Mouse (Mus musculus): ENCODE data around the gene Pik3ap1. TPM values are rescaled to one million over a fixed set of nuclear protein-coding genes. Genes with fewer than 3 reads are reported as not detected.

Pik3ap1 gene
- total and polyA plus RNA-seq, 3 experiments: 0.12 to 0.40 TPM; not detected in 1

DNA sequence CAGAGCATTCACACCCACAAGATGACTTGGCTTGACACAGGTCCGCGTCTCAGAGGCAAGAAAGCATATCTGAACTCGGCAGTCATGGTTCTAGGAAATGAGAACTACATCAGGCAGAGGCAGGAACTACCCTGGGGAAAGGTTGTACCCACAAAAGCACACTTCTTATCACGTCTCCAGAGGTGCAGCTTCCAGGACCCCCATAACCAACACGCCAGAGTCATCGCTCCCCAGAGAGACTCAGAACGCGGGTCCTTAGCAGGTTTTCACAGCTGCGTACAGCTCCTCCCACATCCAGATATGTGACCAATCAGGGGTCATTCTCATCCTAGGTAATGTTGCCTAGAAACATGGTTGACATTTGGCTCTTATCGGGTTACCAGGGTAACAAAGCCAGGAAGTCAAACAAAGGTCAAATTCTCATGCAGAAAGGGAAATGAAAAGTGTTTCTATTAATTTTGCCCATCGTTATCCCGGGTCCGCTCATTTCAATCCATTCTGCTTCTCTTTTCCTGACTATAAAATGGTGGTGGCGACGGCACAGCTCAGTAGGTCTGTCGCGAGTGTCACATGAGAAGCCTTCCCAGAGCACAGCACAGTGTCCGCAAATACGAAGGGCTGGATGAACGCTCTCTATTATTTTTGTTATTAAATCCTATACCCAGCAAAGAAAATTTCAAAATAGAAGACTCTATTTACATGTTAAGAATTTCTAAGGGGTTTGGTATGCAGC is 73.8 kb downstream of the Pik3ap1 start (continued):
- TF ChIP-seq NRF1 (IDR thresholded peaks at IDR 0.05; ENCODE audit: insufficient read depth, low read depth, low read length, poor library complexity, severe bottlenecking): no peak
- TF ChIP-seq HCFC1 (IDR thresholded peaks at IDR 0.05; ENCODE audit: low read depth, low read length): no peak
- 0 out of 2 replicates have a peak, but pooled peaks have one; percentile 3 for TF ChIP-seq ZNF384 (IDR thresholded peaks at IDR 0.05; ENCODE audit: low read depth, low read length)
- no peak for TF ChIP-seq KAT2A (conservative IDR thresholded peaks at IDR 0.05; ENCODE audit: low read depth, low read length)
- TF ChIP-seq TAL1 (IDR thresholded peaks at IDR 0.05; ENCODE audit: low read length): peak; percentile 97
- TF ChIP-seq TCF12 (IDR thresholded peaks at IDR 0.05; ENCODE audit: low read depth, low read length): peak; percentile 66; the same call in 1 of the 2 replicates
- peak; percentile 53 for TF ChIP-seq RCOR1 (IDR thresholded peaks at IDR 0.05; ENCODE audit: low read depth, low read length)
- TF ChIP-seq SMC3 (IDR thresholded peaks at IDR 0.05; ENCODE audit: low read depth, low read length): no peak
- no peak for TF ChIP-seq NELFE (IDR thresholded peaks at IDR 0.05; ENCODE audit: low read depth, low read length)
- TF ChIP-seq ZC3H11A (IDR thresholded peaks at IDR 0.05; ENCODE audit: low read depth, low read length): no peak
- no peak for TF ChIP-seq ZKSCAN1 (IDR thresholded peaks at IDR 0.05; ENCODE audit: low read depth, low read length)
- no peak for TF ChIP-seq E2F4 (IDR thresholded peaks at IDR 0.05; ENCODE audit: borderline replicate concordance, low read depth, low read length)
- TF ChIP-seq ELF1 (IDR thresholded peaks at IDR 0.05; ENCODE audit: low read depth, low read length): peak; percentile 63
- TF ChIP-seq MAFK (IDR thresholded peaks at IDR 0.05; ENCODE audit: borderline replicate concordance, low read depth, low read length): no peak
- TF ChIP-seq MYC (IDR thresholded peaks at IDR 0.05; ENCODE audit: low read depth, low read length): 0 out of 2 replicates have a peak, but pooled peaks have one; percentile 54
- peak; percentile 74 to 79 for TF ChIP-seq EP300 (IDR thresholded peaks at IDR 0.05; ENCODE audit: low read depth in 1 of 2, low read length in 2 of 2)
- no peak for TF ChIP-seq GABPA (IDR thresholded peaks at IDR 0.05; ENCODE audit: low read depth, low read length)
- TF ChIP-seq JUND (IDR thresholded peaks at IDR 0.05; ENCODE audit: low read depth, low read length): no peak
- TF ChIP-seq GATA1 (IDR thresholded peaks at IDR 0.05; ENCODE audit: low read depth, low read length): peak; percentile 83
- no peak for TF ChIP-seq CHD2 (IDR thresholded peaks at IDR 0.05; ENCODE audit: low read length)

DNA sequence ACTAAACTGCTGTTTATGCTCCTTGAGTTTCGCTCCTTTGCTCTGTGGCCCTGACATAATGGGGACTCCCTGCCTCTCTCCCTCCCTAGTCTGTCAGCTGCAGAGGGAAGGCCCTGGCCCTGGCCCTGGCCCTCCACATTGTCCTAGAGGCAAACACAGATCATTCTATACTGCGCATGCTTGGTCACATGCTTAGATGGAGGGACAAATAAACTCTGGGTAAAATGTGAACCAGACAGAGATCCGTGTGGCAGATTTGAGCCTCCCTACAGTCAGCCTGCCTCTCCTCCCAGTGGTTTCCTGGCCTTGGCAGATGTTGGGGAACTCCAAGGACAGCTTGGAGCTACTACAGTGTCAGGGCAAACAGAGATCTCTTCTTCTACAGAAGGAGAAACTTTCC is 81.0 kb downstream of the Pik3ap1 start:
- TF ChIP-seq MAFK (IDR thresholded peaks at IDR 0.05; ENCODE audit: borderline replicate concordance, low read depth, low read length) (no peak), USF2 (IDR thresholded peaks at IDR 0.05; ENCODE audit: borderline replicate concordance in 1 of 2, insufficient read depth in 1 of 2, low read depth in 1 of 2, low read length in 2 of 2) (no peak), MAZ (IDR thresholded peaks at IDR 0.05; ENCODE audit: low read depth, low read length) (no peak), ELF1 (IDR thresholded peaks at IDR 0.05; ENCODE audit: low read depth, low read length) (no peak), ETS1 (IDR thresholded peaks at IDR 0.05; ENCODE audit: low read depth, low read length) (no peak), MYC (IDR thresholded peaks at IDR 0.05; ENCODE audit: low read depth, low read length) (no peak), CHD1 (IDR thresholded peaks at IDR 0.05; ENCODE audit: low read depth, low read length) (no peak), CTCF (IDR thresholded peaks at IDR 0.05 in 2 of 3, conservative IDR thresholded peaks at IDR 0.05 in 1 of 3; ENCODE audit: control insufficient read depth in 1 of 3, insufficient read depth in 1 of 3, low read depth in 2 of 3, low read length in 3 of 3, poor library complexity in 1 of 3, severe bottlenecking in 1 of 3) (no peak), ZMIZ1 (IDR thresholded peaks at IDR 0.05; ENCODE audit: low read depth, low read length) (no peak), MXI1 (IDR thresholded peaks at IDR 0.05; ENCODE audit: low read depth, low read length) (no peak), GATA1 (IDR thresholded peaks at IDR 0.05; ENCODE audit: low read depth, low read length) (no peak), HCFC1 (IDR thresholded peaks at IDR 0.05; ENCODE audit: low read depth, low read length) (no peak), KAT2A (conservative IDR thresholded peaks at IDR 0.05; ENCODE audit: low read depth, low read length) (no peak), RAD21 (IDR thresholded peaks at IDR 0.05; ENCODE audit: low read depth, low read length) (no peak), POLR2AphosphoS5 (IDR thresholded peaks at IDR 0.05; ENCODE audit: borderline replicate concordance, low read depth, low read length) (no peak), ZC3H11A (IDR thresholded peaks at IDR 0.05; ENCODE audit: low read depth, low read length) (no peak), TBP (IDR thresholded peaks at IDR 0.05; ENCODE audit: low read depth, low read length) (no peak)
- H3K27ac ChIP-seq (ENCODE audit: control insufficient read depth, low read depth, low read length): no peak overlapping the region
- DNase-seq (ENCODE audit: low read depth, low spot score): no peak
- no peaks in the 10 kb centered on the region for H3K9me3 ChIP-seq (replicated peaks; ENCODE audit: insufficient read depth, low read length)
- no peaks in the 10 kb centered on the region for H3K27me3 ChIP-seq (ENCODE audit: control insufficient read depth in 1 of 2, insufficient read depth in 2 of 2, low read length in 2 of 2)
- H3K36me3 ChIP-seq (ENCODE audit: control insufficient read depth in 1 of 2, insufficient read depth in 2 of 2, low read length in 2 of 2): no peaks in the 10 kb centered on the region
- H3K79me2 ChIP-seq (ENCODE audit: control insufficient read depth, insufficient read depth, low read length, poor library complexity): no peaks in the 10 kb centered on the region
- H3K4me3 ChIP-seq (ENCODE audit: control insufficient read depth in 1 of 2, insufficient read depth in 1 of 2, low read depth in 2 of 2, low read length in 2 of 2): no peak overlapping the region
- H3K9ac ChIP-seq (ENCODE audit: control insufficient read depth, low read depth, low read length, poor library complexity, severe bottlenecking): no peak overlapping the region
- no peaks in the 10 kb centered on the region for H3K4me1 ChIP-seq (ENCODE audit: control insufficient read depth in 1 of 2, insufficient read depth in 2 of 2, low read length in 2 of 2)
